Mouse (Mus musculus) adrenal gland, postnatal 25 days (tissue): Measurements from ENCODE around the gene Mal. TPM values are rescaled to one million over a fixed set of nuclear protein-coding genes. Genes with fewer than 3 reads are reported as not detected.

Experiments used
- DNase-seq: peaks from one replicate; pipeline ENCODE4 v3.0.0; 2021; ENCODE audit warnings: mixed read lengths
- long read RNA-seq: library from polyadenylated mRNA; stranded (forward); transcript quantifications from one replicate; pipeline ENCODE4 v2.0.0, GENCODE M21; 2021
- total RNA-seq: library from RNA; stranded (reverse); gene quantifications from 2 replicates; pipeline ENCODE4 v1.2.3, GENCODE M21; 2021

Mal gene
- 5.4 and 5.7 TPM in 2 replicates for total RNA-seq
- long read RNA-seq, transcript Mal-202 (4 exons, 2,778 nt): major isoform, 8 of 9 reads
- long read RNA-seq, partial matches to known transcripts: 1 of 9 reads
- long read RNA-seq, other reads (novel, unspliced or antisense): 0 of 9 reads

GRCm38 (mm10) chr2:127656086-127656720 is at the start of gene Mal:
TSS of gene Mal (minus strand) at chr2:127656695.
- DNase-seq: peak; percentile 78

DNA sequence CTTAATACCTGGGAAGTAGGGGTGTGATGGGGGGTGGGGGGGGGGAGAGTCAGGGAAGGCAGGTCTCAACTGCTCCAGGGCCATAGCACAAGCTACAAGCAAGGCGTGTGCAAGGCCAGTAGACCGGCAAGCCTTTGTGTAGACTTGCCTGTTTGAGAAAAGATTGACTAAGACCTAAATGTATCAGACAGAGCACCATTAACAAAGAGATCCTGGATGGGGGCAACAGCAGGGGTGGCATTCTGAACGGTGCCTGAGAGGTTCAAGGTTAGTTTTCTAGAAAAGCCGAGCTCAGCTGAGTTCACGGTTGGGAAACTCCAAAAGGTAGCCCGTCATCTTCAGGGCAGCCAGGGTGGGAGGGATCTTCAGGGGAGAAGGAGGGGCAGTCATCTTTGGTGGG is 48.8 kb upstream of the Mal start:
- DNase-seq: no peak

DNA sequence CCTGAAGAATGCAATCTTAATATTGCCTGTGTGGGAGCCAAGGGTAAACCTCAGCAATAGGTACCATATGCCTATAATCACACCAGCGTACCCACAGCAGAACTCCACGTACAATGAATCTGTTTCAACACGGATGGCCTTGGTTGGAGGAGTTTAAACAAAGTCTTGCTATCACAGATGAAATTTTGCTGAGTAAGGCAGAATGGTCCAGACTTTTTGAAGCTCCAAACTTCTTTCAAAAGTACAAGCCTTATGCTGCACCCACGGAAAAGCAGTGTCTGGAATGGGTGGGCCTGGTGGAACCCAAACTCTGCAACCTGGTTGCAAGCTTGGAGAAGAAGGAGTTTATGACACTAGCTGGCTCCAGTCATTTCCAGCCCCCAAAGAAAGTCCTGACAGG is 32.7 kb upstream of the Mal start:
- no peak for DNase-seq

- peak; percentile 65 for DNase-seq
Measured at GRCm38 (mm10) chr2:127683687-127684331, 27.3 kb upstream of the Mal start.

DNA sequence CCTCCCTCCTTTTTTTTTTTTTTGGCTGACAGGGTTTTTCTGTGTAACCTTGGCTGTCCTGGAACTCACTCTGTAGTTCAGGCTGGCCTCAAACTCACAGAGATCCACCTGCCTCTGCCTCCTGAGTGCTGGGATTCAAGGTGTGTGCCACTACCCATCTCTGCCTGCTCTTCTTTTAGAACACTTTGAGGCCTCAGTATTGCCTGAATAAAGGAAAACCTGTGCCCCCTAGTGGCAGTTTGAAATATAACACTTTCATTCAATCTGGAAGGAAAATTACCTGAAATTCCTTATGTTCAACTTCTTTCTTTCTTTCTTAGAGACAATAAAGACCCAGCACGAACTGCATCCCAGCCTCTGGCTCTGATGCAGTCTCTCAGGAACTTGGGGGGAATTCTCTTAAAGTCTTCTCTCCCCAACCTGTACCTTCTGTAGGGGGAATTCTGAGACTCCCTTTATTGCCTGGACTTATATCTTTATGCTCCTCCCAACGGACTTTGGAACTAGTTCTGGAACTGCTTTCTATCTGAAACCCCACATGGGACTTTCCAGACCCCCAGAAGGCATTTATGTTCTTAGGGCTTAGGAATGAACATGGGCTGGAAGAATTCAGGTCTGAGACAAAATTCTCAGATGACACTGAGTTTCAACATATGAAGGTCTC is 11.5 kb upstream of the Mal start:
- DNase-seq: no peak

DNA sequence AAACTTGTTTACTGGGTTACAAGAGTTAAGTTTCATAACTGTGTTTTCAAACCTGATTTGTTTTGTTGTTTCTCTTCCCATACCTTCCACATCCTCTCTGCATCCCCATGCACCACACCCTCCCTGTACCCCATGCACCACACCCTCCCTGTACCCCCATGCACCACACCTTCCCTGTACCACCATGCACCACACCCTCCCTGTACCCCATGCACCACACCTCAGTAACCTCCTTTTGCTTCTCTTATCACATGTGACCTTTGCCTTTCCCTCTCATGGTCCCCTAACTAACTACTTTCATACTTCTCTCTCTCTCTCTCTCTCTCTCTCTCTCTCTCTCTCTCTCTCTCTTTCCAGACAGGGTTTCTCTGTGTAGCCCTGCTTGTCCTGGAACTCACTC is 10.5 kb upstream of the Mal start:
- DNase-seq: no peak

GRCm38 (mm10) chr2:127662708-127663107 is 6.2 kb upstream of the Mal start:
- no peak for DNase-seq

DNA sequence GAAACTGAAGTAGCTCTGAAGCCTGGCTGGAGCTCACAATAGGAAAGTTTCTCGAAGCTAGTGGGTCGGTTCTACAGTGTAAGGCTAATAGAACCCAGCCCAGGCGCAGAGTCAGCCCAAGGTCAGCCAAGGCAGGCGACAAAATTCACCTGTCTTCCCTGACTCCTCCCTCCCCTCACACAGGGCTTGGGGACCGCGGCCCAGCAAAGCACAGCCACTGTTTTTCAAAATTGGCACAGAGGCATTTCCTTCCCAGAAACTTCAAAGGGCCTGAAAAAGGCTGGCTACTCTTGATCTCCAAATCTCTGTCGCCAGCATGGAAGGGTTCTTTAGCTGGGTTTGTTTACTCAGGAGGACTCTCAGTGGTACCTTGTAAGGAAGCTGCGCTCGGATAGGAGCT is 1.1 kb downstream of the Mal start:
- DNase-seq: no peak

DNA sequence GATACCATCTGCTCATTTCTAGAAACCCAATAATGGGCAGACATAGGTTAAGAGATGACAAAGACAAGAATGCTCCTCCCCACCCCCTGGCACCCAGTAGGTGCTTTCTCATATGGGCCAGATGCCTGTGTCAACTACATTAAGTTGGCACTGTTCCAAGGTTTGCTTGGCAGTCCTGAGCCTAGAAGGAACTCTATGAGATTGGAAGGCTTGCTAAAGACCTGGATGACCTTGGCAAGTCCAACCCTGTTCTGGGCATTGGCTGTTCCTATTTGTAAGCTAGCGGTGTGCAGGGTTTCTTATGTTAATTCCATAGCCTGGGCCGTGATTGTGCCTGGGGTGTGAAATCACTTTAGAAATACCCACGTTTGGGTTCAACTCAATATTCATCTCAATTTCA is 1.7 kb downstream of the Mal start:
- DNase-seq: no peak

DNA sequence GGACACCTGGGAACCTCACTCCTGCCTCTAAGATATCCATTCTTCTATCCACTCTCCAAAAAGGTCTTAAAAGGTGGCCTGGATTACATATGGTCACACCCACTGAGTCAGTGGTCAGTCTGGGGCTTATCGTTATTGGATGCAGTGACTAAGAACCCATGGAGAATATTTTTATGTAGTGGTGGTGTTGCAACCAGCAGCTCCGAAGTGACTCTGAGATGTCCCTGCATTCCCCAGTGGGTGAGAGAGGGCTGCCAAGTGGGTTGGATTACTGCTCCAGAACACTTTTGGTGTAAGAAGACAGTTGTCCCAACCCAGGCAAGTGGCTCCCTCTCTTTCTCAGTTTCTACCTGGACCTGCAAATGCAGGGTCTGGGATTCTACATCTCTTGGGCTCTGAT is 3.7 kb downstream of the Mal start:
- DNase-seq: no peak

DNA sequence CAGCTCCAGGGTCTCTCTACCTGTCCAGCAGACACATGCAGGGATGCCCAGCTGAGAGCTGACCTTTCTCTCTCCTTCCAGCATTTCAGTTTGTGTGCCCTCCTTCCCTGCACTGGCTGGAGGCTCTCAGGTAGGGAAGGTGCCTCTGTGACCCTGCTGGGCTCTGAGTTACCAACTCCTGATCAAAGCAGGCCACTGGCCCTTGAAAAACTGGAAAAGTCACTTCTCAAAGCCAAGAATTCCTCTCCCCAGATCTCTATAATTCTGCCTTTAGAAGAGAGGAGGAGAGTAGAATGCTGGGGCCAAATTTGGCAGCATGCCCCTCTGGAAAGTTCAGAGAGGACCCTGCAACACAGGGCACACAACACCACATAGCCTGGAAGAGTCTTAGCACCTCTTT is 4.2 kb downstream of the Mal start:
- DNase-seq: no peak

- DNase-seq: no peak
Measured at GRCm38 (mm10) chr2:127651601-127652000, 4.9 kb downstream of the Mal start.

- DNase-seq: peak; percentile 24
Measured at GRCm38 (mm10) chr2:127649921-127650320, 6.6 kb downstream of the Mal start.

- no peak for DNase-seq
Measured at GRCm38 (mm10) chr2:127648145-127648544, 8.3 kb downstream of the Mal start.

DNA sequence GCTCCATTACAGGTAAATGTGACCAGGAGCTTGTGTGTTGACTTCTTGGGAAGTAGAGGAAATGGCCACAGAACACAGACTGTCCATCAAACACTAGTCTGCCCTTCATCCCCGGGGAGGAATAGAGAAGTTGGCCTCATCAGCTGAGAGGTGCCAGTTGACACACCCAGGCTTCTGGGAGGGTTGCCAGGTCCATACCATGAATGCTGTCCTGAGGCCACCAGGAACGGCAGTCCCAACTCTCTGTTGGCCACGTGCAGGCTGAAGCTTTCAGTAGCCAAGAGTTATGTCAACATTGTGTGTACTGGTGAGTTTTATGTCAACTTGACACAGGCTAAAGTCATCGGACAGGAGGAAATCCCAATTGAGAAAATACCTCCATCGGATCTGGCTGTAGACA is 9.6 kb downstream of the Mal start:
- no peak for DNase-seq

- no peak for DNase-seq
Measured at GRCm38 (mm10) chr2:127643728-127644704, 12.5 kb downstream of the Mal start.

DNA sequence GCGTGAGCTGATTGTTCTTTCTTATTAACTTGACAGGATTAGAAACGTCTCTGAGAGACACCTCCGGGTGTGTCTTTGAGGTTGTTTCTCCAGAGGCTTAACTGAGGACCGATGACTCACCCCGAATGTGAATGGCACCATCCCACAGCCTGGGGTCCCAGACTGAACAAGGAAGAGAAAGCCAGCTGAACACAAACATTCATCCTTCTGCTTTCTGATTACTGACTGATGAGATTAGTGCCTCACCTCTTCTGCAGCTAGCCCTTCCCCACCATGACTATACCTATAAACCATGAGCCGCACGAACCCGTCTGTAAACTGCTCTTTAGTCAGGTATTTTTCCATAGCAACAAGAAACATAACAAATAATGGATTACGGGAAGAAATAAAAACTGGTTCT is 17.5 kb downstream of the Mal start:
- DNase-seq: no peak

DNA sequence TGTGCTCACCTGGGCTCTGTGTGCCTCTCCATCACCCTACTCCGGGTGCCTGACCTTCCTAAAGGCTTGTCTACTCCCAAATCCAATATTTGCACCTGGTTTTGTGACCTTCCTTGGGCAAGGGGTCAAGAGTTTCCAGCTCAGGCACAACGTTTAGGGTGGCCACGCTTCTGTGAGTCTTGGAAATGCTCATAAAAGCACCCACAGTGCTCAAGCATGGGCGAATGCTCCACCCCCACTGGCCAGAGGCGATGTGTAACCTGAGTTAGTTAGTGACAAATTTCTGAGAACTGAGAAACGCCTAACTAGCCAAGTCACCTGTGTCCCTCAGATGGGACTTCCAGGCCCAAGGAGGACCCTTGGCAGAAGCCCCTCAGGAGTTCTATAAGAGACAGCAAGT is 20.9 kb downstream of the Mal start:
- DNase-seq: no peak

- DNase-seq: no peak
Measured at GRCm38 (mm10) chr2:127632601-127633000, 23.9 kb downstream of the Mal start.

- no peak for DNase-seq
Measured at GRCm38 (mm10) chr2:127627990-127628570, 28.4 kb downstream of the Mal start.

GRCm38 (mm10) chr2:127627354-127627753 is 29.1 kb downstream of the Mal start:
- no peak for DNase-seq

DNA sequence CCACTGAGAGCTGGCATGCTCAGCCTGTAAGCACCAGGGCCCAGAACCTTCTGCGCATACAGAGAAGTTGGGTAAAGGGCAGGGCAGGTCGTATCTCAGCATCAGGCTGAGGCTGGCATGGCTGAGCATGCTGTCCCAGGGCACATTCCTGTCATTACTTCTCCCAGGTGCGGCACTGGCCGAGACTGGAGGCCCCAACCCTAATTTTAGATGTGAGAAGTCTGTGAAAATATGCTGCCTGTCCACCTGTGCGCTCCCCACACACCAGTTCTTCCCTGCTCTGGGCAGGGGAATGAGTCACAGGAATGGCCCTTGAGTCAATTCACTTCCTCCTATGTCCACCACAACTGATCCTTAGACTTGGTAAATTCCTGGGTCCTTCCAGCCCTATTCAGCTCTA is 30.8 kb downstream of the Mal start:
- no peak for DNase-seq
